Mouse (Mus musculus): ENCODE results near the gene Pwwp2b. TPM values are rescaled to one million over a fixed set of nuclear protein-coding genes. Genes with fewer than 3 reads are reported as not detected.

Gene Pwwp2b
- polyA plus RNA-seq, 1 experiment = not detected

GRCm38 (mm10) chr7:139279571-139279970 lies 31.3 kb downstream of the Pwwp2b start:
- peaks cover 35% of the 10 kb centered on the region for H3K4me1 ChIP-seq (ENCODE audit: control insufficient read depth, insufficient read depth, low read length)
- no peak overlapping the region for H3K27ac ChIP-seq (ENCODE audit: insufficient read depth, low read depth, low read length)
- H3K4me3 ChIP-seq (ENCODE audit: insufficient read depth, low read depth, low read length) = no peak overlapping the region
- WGBS = 71% methylated on average over 5 of the region's 5 CpGs
- TF ChIP-seq CTCF (IDR thresholded peaks at IDR 0.05; ENCODE audit: insufficient read depth, low read depth, low read length) (no peak), POLR2A (IDR thresholded peaks at IDR 0.05; ENCODE audit: insufficient read depth, low read depth, low read length) (no peak)

GRCm38 (mm10) chr7:139280044-139280443 lies 31.8 kb downstream of the Pwwp2b start:
- 74% methylated on average over 1 of the region's 1 CpGs for WGBS

GRCm38 (mm10) chr7:139281195-139281594 lies 32.9 kb downstream of the Pwwp2b start:
- Histone ChIP-seq H3K27ac (ENCODE audit: insufficient read depth, low read depth, low read length) (no peak overlapping the region), H3K4me3 (ENCODE audit: insufficient read depth, low read depth, low read length) (no peak overlapping the region), H3K4me1 (ENCODE audit: control insufficient read depth, insufficient read depth, low read length) (peaks cover 29% of the 10 kb centered on the region)
- TF ChIP-seq CTCF (IDR thresholded peaks at IDR 0.05; ENCODE audit: insufficient read depth, low read depth, low read length) (no peak), POLR2A (IDR thresholded peaks at IDR 0.05; ENCODE audit: insufficient read depth, low read depth, low read length) (no peak)
- WGBS = 70% methylated on average over 2 of the region's 2 CpGs

More at GRCm38 (mm10) chr7:139280044-139280443, 31.8 kb downstream of the Pwwp2b start:
- Histone ChIP-seq H3K4me1 (ENCODE audit: control insufficient read depth, insufficient read depth, low read length) (peaks cover 32% of the 10 kb centered on the region), H3K27ac (ENCODE audit: insufficient read depth, low read depth, low read length) (no peak overlapping the region), H3K4me3 (ENCODE audit: insufficient read depth, low read depth, low read length) (no peak overlapping the region)
- TF ChIP-seq POLR2A (IDR thresholded peaks at IDR 0.05; ENCODE audit: insufficient read depth, low read depth, low read length) (no peak), CTCF (IDR thresholded peaks at IDR 0.05; ENCODE audit: insufficient read depth, low read depth, low read length) (no peak)

GRCm38 (mm10) chr7:139282037-139282436 lies 33.8 kb downstream of the Pwwp2b start:
- TF ChIP-seq CTCF (IDR thresholded peaks at IDR 0.05; ENCODE audit: insufficient read depth, low read depth, low read length) = no peak
- TF ChIP-seq POLR2A (IDR thresholded peaks at IDR 0.05; ENCODE audit: insufficient read depth, low read depth, low read length) = no peak
- Histone ChIP-seq H3K4me3 (ENCODE audit: insufficient read depth, low read depth, low read length) (no peak overlapping the region), H3K27ac (ENCODE audit: insufficient read depth, low read depth, low read length) (no peak overlapping the region), H3K4me1 (ENCODE audit: control insufficient read depth, insufficient read depth, low read length) (peaks cover 25% of the 10 kb centered on the region)
- WGBS = 85% methylated on average over 3 of the region's 3 CpGs

- H3K4me3 ChIP-seq (ENCODE audit: insufficient read depth, low read depth, low read length) = no peak overlapping the region
- 77% methylated on average over 16 of the region's 16 CpGs for WGBS
- TF ChIP-seq POLR2A (IDR thresholded peaks at IDR 0.05; ENCODE audit: insufficient read depth, low read depth, low read length) (no peak), CTCF (IDR thresholded peaks at IDR 0.05; ENCODE audit: insufficient read depth, low read depth, low read length) (no peak)
- peaks cover 8% of the 10 kb centered on the region; the same call in 1 of the 2 replicates for H3K4me1 ChIP-seq (ENCODE audit: control insufficient read depth, insufficient read depth, low read length)
- no peak overlapping the region for H3K27ac ChIP-seq (ENCODE audit: insufficient read depth, low read depth, low read length)
Measured at GRCm38 (mm10) chr7:139285295-139285943, 37.1 kb downstream of the Pwwp2b start.

- no peak overlapping the region for H3K4me3 ChIP-seq (ENCODE audit: insufficient read depth, low read depth, low read length)
- WGBS = 87% methylated on average over 7 of the region's 7 CpGs
- no peak for TF ChIP-seq POLR2A (IDR thresholded peaks at IDR 0.05; ENCODE audit: insufficient read depth, low read depth, low read length)
- no peak for TF ChIP-seq CTCF (IDR thresholded peaks at IDR 0.05; ENCODE audit: insufficient read depth, low read depth, low read length)
- peaks cover 7% of the 10 kb centered on the region; the same call in 1 of the 2 replicates for H3K4me1 ChIP-seq (ENCODE audit: control insufficient read depth, insufficient read depth, low read length)
- no peak overlapping the region for H3K27ac ChIP-seq (ENCODE audit: insufficient read depth, low read depth, low read length)
Measured at GRCm38 (mm10) chr7:139288540-139288939, 40.3 kb downstream of the Pwwp2b start.

- 64% methylated on average over 4 of the region's 4 CpGs for WGBS
- TF ChIP-seq POLR2A (IDR thresholded peaks at IDR 0.05; ENCODE audit: insufficient read depth, low read depth, low read length) = no peak
- TF ChIP-seq CTCF (IDR thresholded peaks at IDR 0.05; ENCODE audit: insufficient read depth, low read depth, low read length) = no peak
- H3K4me3 ChIP-seq (ENCODE audit: insufficient read depth, low read depth, low read length) = no peak overlapping the region
- H3K4me1 ChIP-seq (ENCODE audit: control insufficient read depth, insufficient read depth, low read length) = peaks cover 17% of the 10 kb centered on the region; the same call in 1 of the 2 replicates
- no peak overlapping the region for H3K27ac ChIP-seq (ENCODE audit: insufficient read depth, low read depth, low read length)
Measured at GRCm38 (mm10) chr7:139293350-139293749, 45.1 kb downstream of the Pwwp2b start.

- TF ChIP-seq CTCF (IDR thresholded peaks at IDR 0.05; ENCODE audit: insufficient read depth, low read depth, low read length) (no peak), POLR2A (IDR thresholded peaks at IDR 0.05; ENCODE audit: insufficient read depth, low read depth, low read length) (no peak)
- WGBS = 93% methylated on average over 5 of the region's 5 CpGs
- Histone ChIP-seq H3K4me3 (ENCODE audit: insufficient read depth, low read depth, low read length) (no peak overlapping the region), H3K27ac (ENCODE audit: insufficient read depth, low read depth, low read length) (no peak overlapping the region), H3K4me1 (ENCODE audit: control insufficient read depth, insufficient read depth, low read length) (peaks cover 17% of the 10 kb centered on the region; the same call in 1 of the 2 replicates)
Measured at GRCm38 (mm10) chr7:139294076-139294475, 45.8 kb downstream of the Pwwp2b start.

- peaks cover 17% of the 10 kb centered on the region; the same call in 1 of the 2 replicates for H3K4me1 ChIP-seq (ENCODE audit: control insufficient read depth, insufficient read depth, low read length)
- 75% methylated on average over 1 of the region's 1 CpGs for WGBS
- no peak overlapping the region for H3K4me3 ChIP-seq (ENCODE audit: insufficient read depth, low read depth, low read length)
- TF ChIP-seq POLR2A (IDR thresholded peaks at IDR 0.05; ENCODE audit: insufficient read depth, low read depth, low read length) (no peak), CTCF (IDR thresholded peaks at IDR 0.05; ENCODE audit: insufficient read depth, low read depth, low read length) (no peak)
- no peak overlapping the region for H3K27ac ChIP-seq (ENCODE audit: insufficient read depth, low read depth, low read length)
Measured at GRCm38 (mm10) chr7:139295653-139296052, 47.4 kb downstream of the Pwwp2b start.
